Mouse (Mus musculus) c-Kit-positive CD71-negative TER-119-negative erythroid progenitor cells, embryonic 14.5 days (primary cell): ENCODE measurements around the gene Hs2st1.
"Not testable (repeated sequence)": the region's sequence is repeated elsewhere in the genome, so short reads cannot be mapped to it uniquely, and the experiment has no call there.

ENCODE experiments used
- DNase-seq: peaks from one replicate; pipeline ENCODE4 v3.0.0-alpha.2; 2013; ENCODE audit warnings: low read depth

The Hs2st1 gene

DNA sequence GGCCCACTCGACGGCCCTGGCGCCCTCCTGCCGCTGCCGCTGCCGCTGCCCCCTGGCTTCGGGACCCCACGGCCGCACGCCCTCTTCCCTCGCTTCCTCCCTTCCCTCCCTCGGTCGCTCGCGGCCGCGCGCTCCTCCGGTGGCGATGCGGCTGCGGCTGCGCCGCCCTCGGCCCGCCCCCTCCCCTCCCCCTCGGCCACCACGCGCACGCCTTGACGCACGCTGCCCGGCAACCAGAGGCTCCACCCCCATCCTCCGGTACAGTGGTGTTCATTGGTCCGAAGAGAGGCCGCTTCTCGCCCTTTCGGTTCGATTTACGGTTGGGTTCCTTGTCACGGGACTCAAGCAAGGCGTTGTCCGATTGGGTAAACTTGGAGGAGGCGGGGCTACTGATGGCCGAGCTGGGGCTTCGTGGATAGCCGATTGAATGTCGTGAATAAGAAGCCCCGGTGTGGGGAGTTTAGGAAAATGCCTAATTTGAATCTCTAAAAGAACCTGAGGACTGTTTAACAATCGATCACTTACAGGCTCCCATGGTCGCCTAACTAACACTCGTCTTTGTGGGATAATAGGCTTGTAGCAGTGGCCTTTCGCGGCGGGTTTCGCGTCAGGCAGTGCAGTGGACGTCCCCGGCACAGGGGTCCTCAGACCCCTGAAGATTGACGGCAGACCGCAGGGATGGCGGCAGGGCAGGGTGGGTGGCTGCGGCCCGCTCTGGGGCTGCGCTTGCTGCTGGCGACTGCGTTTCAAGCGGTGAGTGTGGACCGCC, at the start of gene Hs2st1, which contains the start of gene Selenof:
Gene Hs2st1 (minus strand): TSS at position 135 of the 769 bp plus-strand sequence.
Gene Selenof (plus strand): TSS at position 258 of the 769 bp plus-strand sequence.
- peak; percentile 98 for DNase-seq

- no peak for DNase-seq
These were observed 47.7 kb upstream of the Hs2st1 start for GRCm38 (mm10) chr3:144617633-144618180.

GRCm38 (mm10) chr3:144616654-144617425, 46.9 kb upstream of the Hs2st1 start:
- DNase-seq = peak; percentile 70

GRCm38 (mm10) chr3:144615459-144615858, 45.5 kb upstream of the Hs2st1 start:
- no peak for DNase-seq

GRCm38 (mm10) chr3:144614698-144615097, 44.7 kb upstream of the Hs2st1 start:
- no peak for DNase-seq

- DNase-seq = no peak
These were observed 44.3 kb upstream of the Hs2st1 start for GRCm38 (mm10) chr3:144614277-144614676.

DNA sequence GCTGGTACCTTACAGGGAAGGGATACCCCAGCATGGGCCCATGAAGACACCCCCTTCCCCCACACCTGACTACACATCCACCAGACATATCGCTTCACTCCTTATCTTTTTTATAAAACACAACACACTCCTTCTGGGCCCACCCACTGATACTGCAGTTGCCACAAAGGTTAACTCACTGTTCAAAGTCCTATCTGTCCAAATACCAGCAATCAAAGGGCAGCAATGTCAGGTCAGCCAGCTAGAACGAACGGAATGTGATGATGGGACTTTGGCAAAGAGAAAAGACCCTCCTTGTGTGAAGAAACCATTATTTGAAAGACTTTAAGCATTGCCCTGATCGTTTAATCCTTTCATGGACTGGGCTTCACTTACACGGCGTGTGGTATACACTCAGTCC, 42.4 kb upstream of the Hs2st1 start:
- no peak for DNase-seq

DNA sequence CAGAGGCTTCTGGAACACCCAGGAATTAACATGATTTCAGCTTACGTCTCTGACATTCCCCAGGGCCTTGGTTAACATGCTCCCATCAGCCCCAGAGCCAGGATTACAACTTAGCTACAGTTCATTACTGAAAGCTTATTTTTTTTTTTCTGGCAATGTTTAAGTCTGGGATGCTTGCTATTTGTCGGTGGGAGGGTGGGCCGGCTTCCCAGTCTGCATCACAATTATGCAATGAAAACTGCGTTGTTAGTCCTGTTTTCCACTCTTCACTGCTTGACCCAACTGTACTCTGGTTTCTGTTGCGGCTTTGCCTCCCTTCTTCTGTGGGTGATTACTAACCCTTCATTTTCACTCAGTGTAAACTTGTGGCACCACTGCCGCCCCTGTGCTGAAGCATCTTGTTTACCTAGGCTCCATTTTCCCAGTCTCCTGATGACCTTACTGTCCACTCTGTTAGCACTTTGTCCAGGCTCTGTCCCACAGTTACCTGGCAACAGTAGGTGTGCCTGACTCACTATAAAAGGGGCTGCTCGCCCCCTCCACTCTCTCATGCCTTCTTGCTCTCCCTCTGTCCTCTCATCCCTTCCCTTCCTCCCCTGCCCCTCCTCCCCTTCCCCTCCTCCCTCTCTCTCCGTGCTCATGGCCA, 41.8 kb upstream of the Hs2st1 start:
- DNase-seq = no peak

- DNase-seq = no peak
These were observed 40.8 kb upstream of the Hs2st1 start for GRCm38 (mm10) chr3:144610759-144611158.

DNA sequence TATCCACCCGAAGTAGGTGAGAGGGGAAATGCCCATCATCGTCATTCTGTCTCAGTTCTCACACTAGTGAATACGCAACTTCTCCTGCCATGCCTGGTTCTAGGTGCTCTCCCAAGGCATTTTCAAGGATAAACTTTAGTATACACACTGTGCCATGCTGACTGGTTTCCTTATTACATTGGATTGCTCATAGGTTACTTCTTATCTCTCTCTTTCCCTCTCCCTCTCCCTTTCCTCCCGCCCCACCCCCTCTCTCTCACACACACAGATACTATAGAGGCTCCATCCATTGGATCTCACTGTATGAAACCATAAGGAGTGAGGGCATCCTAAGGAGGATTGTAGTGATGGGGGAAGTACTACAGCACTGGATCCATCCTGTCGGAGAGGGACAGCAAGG, 38.1 kb upstream of the Hs2st1 start:
- DNase-seq = no peak

DNA sequence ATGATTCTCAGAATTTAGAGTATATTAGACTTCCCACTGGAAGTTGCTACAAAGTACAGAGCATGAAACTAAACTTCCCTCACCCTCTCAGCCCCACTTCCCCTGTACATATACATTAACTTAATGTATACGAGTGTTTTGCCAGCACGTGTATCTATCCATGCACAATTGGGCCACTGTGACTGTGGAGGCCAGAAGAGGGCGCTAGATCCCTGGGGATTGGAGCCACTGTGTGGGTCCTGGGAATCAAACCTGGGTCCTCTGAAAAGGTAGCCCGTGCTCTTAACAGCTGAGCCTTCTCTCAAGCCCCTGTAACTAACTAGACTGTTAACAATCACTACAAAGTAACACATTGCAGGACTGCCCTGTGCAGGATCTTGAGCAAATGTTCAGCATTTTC, 36.5 kb upstream of the Hs2st1 start:
- DNase-seq = peak; percentile 16

GRCm38 (mm10) chr3:144605811-144606210, 35.8 kb upstream of the Hs2st1 start:
- not testable (repeated sequence) for DNase-seq

GRCm38 (mm10) chr3:144604205-144604604, 34.2 kb upstream of the Hs2st1 start:
- no peak for DNase-seq

DNA sequence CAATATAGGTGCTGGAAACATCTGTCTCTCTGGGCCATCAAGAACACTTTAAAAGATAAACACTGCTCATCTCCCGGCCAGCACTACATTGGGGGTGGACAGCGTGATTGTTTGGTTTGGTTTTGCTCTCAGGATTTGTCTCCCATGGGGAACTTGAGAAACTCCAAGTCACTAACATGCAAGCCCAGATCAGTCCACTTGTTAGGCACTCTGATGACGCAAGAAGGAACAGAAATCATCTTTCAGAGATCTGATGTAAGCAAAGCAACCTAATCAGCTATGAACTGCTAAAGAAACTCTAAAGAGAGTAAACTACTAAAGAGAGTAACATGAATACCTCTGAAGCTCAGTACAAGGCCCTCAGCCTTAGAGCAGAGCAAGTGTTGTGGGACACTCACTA, 33.6 kb upstream of the Hs2st1 start:
- DNase-seq = no peak

DNA sequence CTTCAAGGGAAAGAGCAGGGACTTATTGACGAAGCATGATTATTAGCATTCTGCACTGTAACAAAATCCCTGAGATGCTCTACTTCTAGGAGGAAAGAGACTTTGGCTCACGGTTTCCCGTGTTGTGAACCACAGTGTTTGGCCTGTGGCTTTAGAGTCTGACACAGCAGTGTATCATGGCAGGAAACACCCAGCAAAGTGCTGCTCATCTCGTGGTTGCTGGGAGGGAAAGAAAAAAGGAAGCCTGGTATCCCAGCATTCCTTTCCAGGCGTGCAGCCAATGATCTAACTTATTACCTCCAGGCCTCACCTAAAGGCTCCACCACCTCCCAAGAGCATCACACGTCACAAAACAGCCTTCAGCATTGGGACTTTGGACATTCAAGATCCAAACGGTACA, 32.8 kb upstream of the Hs2st1 start:
- DNase-seq = no peak

GRCm38 (mm10) chr3:144602413-144602812, 32.4 kb upstream of the Hs2st1 start:
- DNase-seq = no peak

DNA sequence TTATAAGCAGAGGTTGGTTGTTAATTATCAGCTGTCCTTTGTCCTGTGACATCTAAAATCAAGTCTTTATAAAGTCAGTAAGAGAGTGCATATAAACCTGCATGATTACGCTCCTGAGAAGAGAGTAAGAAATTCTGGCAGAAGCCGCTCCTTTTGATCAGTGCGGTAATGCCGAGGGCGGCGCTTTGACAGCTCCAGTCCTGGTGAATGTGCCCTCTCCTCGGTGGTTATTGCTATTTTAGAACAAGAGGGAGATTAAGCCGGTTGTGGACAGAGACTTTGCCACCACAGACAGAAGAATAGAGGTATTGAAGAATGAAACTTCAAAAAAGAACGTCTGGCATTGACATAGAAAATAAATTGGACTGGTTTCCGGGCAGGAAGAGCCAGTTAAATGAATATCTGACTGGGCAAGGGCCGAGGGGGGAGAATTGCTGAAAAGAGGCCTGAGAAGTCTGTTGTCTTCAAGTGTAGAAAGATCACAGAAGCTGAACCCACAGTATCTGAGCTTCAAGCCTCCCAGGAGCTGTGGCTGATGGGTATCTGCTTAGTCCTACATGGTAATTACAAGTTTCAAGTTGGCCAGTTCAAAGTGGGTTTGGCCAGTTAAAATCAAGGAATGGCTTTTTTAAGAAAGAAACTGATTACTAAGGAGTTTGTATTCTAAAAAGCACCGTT, 27.9 kb upstream of the Hs2st1 start:
- no peak for DNase-seq

GRCm38 (mm10) chr3:144597121-144597520, 27.1 kb upstream of the Hs2st1 start:
- DNase-seq = no peak

DNA sequence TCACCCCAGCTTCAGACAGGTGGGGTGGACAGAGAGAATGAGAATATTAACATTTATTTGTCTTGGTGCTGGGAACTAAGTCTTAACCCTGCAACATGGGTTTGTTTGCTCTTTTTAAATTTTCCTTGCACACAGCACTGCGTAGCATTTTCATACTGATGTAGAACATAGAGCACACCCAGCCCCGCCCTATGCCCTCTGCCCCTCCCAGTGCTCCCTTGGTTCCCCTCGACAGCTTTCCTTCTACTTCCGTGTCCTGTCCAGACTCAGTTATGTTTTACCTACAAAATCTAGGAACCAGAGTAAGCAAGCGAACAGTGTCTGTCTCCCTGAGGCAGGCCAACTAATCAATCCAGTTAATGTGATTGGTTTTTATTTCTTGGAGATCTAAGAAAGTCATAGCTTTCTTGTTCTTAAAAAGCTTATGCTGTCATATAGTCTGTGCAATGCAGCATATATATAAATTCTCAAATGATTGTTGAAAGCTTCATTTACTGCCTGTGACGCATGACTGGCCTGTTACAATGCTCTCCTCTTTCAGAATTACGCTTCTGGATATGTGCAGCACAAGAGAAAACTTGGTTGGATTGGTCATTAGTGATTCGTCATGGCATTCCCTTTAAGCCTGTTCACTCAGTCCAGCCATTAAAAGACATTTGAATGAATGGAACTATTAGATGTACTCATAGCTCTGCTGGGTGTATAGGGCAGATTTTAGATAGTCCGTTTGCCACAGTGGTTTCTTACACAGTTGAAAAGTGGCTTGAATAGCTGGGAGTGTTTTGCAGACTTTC, 23.2 kb upstream of the Hs2st1 start:
- DNase-seq = no peak

DNA sequence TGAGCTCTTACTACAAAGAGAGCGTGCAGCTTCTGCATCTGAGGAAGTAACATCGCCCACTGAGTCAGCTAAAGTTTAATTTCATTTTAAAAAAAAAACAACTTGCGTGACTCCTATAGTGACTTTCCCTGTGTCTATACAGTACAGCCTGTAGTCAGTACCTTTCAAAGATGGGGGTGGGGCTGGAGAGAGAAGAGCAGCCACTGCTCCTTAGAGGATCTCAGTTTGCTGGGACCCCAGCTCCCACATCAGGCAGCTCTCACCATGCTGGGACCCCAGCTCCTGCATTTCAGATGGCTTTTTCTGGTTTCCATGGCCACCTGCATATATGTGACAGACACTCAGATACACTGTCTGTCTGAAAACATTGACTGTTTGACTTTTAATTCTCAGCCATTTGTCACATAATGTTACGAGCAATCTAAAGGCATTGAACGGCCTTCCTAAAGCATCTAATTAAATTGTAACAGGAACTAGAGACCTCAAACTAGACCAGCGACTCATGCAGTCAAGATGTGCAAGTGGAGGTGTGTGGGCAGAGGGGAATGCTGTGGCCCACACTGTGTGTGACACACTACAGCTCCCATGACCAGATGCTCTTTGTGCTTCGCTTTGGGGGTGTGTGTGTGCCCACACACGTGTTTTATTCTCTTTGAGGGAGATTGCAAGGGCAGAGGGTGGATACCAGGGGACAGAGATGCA, 19.4 kb upstream of the Hs2st1 start:
- no peak for DNase-seq
